Mouse (Mus musculus): ENCODE data around the gene Apoo. TPM values are rescaled to one million over a fixed set of nuclear protein-coding genes. Genes with fewer than 3 reads are reported as not detected.

Apoo gene
- polyA plus RNA-seq, 1 experiment from 2014 or later = 116 TPM

Small RNA genes lying within 50 kb of the gene (microRNA-seq; reads per million reads assigned to microRNA genes)
- not detected for gene Gm44477

Other genes starting within 250 kb of the Apoo start
- gene Zfx, start 243.4 kb upstream of the Apoo start, polyA plus RNA-seq (2014; fragmentation: Nextera tagmentation; extraction: Ambion mirVana) = 30.2 and 31.1 TPM in 2 replicates
- gene Eif2s3x, start 154.3 kb upstream of the Apoo start, polyA plus RNA-seq (2014; fragmentation: Nextera tagmentation; extraction: Ambion mirVana) = 108 and 120 TPM in 2 replicates
- 8.7 and 9.7 TPM in 2 replicates for gene Klhl15, start 132.5 kb upstream of the Apoo start, polyA plus RNA-seq (2014; fragmentation: Nextera tagmentation; extraction: Ambion mirVana)
- 0.19 and 0.26 TPM in 2 replicates for gene Fam90a1b, start 340 bp upstream of the Apoo start, polyA plus RNA-seq (2014; fragmentation: Nextera tagmentation; extraction: Ambion mirVana)
- gene Maged1, start 175.0 kb downstream of the Apoo start, polyA plus RNA-seq (2014; fragmentation: Nextera tagmentation; extraction: Ambion mirVana) = 765 and 789 TPM in 2 replicates

Measured in limb, embryonic 11.5 days (tissue).